Comparison of ENCODE assay signal across 11 mouse cellular contexts in genomic region chr2:163205737-163206490, GRCm38 (mm10). TPM values are rescaled to one million over a fixed set of nuclear protein-coding genes. Genes with fewer than 3 reads are reported as not detected.
DNase-seq lines count a peak whose midpoint lies in the region; ATAC-seq lines count a peak whose summit lies in the region.
"Had no signal": no experiment of that assay in that cellular context is flagged by ENCODE, and none has a peak within 500 bp of the region (broad histone marks: within the 10 kb centered on the region; RNA-seq: fewer than 3 reads in every experiment).

No protein-coding gene starts in this region.

- peak overlapping the region; percentile 72 for H3K4me2 ChIP-seq in hindbrain, embryonic 12.5 days (replicated peaks)
- peak overlapping the region; percentile 86 for H3K4me2 ChIP-seq in neural tube, embryonic 11.5 days (ENCODE audit: low read depth)
- H3K4me2 ChIP-seq in kidney, embryonic 15.5 days = no peak overlapping the region

- H3K4me1 ChIP-seq in hindbrain, embryonic 12.5 days = peaks cover 34% of the 10 kb centered on the region
- H3K4me1 ChIP-seq in neural tube, embryonic 11.5 days (ENCODE audit: control insufficient read depth, insufficient read depth, low read length) = peaks cover 21% of the 10 kb centered on the region
- H3K4me1 ChIP-seq in kidney, embryonic 15.5 days = peaks cover 34% of the 10 kb centered on the region

- H3K27ac ChIP-seq in hindbrain, embryonic 12.5 days = peak overlapping the region; percentile 52; the same call in 1 of the 2 replicates
- no peak overlapping the region for H3K27ac ChIP-seq in neural tube, embryonic 11.5 days (ENCODE audit: low read depth, low read length)
- H3K27ac ChIP-seq in kidney, embryonic 15.5 days = no peak overlapping the region

- DNase-seq in frontal cortex, postnatal 14 days (ENCODE audit: low spot score in 2 of 2) = peak; percentile 28 to 41
- DNase-seq in frontal cortex, postnatal 25 days (ENCODE audit: low spot score in 2 of 2) = no peak
- peak; percentile 87 for DNase-seq in embryo, embryonic 10.5 days (ENCODE audit: low spot score)
- peak; percentile 83 for DNase-seq in neural tube, embryonic 11.5 days (ENCODE audit: low spot score)
- no peak for DNase-seq in urinary bladder, postnatal 10 days (ENCODE audit: low spot score)
- DNase-seq: kidney, adult 11 months; lung, embryonic 14.5 days had no signal

- ATAC-seq in hindbrain, embryonic 12.5 days (ENCODE audit: low FRiP score) = peak; percentile 14; the same call in 1 of the 2 replicates
- peak; percentile 23; the same call in 1 of the 2 replicates for ATAC-seq in neural tube, embryonic 11.5 days (ENCODE audit: insufficient read depth, low FRiP score, low TSS enrichment)
- no peak for ATAC-seq in kidney, embryonic 15.5 days (replicated peaks; ENCODE audit: low FRiP score)
- ATAC-seq in CD4-positive, CD25-positive, alpha-beta regulatory T cell, adult 4 months = no peak

- H3K9me3 ChIP-seq in hindbrain, embryonic 12.5 days (replicated peaks) = peaks cover 13% of the 10 kb centered on the region
- no peaks in the 10 kb centered on the region for H3K9me3 ChIP-seq in neural tube, embryonic 11.5 days (ENCODE audit: control insufficient read depth, low read length)
- H3K9me3 ChIP-seq in kidney, embryonic 15.5 days (replicated peaks) = 0 out of 2 replicates have a peak, but pooled peaks cover 6% of the 10 kb centered on the region

- H3K36me3 ChIP-seq in hindbrain, embryonic 12.5 days = no peaks in the 10 kb centered on the region
- no peaks in the 10 kb centered on the region for H3K36me3 ChIP-seq in neural tube, embryonic 11.5 days (ENCODE audit: control insufficient read depth, insufficient read depth, low read length)
- no peaks in the 10 kb centered on the region for H3K36me3 ChIP-seq in kidney, embryonic 15.5 days

- WGBS in hindbrain, embryonic 12.5 days = 20% methylated on average over 17 of the region's 17 CpGs
- 27% methylated on average over 17 of the region's 17 CpGs for WGBS in neural tube, embryonic 11.5 days
- 43% methylated on average over 17 of the region's 17 CpGs for WGBS in kidney, embryonic 15.5 days

- peak overlapping the region; percentile 50 for H3K4me3 ChIP-seq in hindbrain, embryonic 12.5 days
- H3K4me3 ChIP-seq in neural tube, embryonic 11.5 days (ENCODE audit: low read depth, low read length) = no peak overlapping the region
- H3K4me3 ChIP-seq in kidney, embryonic 15.5 days (replicated peaks) = no peak overlapping the region
- H3K4me3 ChIP-seq: erythroblast, embryonic 14.5 days had no signal

- no peak overlapping the region for H3K9ac ChIP-seq in hindbrain, embryonic 12.5 days
- no peak overlapping the region for H3K9ac ChIP-seq in neural tube, embryonic 11.5 days (ENCODE audit: low read length)
- no peak overlapping the region for H3K9ac ChIP-seq in kidney, embryonic 15.5 days
- H3K9ac ChIP-seq: lung, embryonic 14.5 days had no signal

- H3K27me3 ChIP-seq in hindbrain, embryonic 12.5 days = peaks cover 39% of the 10 kb centered on the region
- peaks cover 26% of the 10 kb centered on the region for H3K27me3 ChIP-seq in neural tube, embryonic 11.5 days (ENCODE audit: control insufficient read depth, insufficient read depth, low read length)
- H3K27me3 ChIP-seq in kidney, embryonic 15.5 days = peaks cover 96% of the 10 kb centered on the region

RNA-seq across cellular contexts. Expression of gene Tox2, which starts 3.0 kb away (rescaled TPM):
- polyA plus RNA-seq in hindbrain, embryonic 12.5 days (2016; fragmentation: Nextera tagmentation; extraction: Ambion mirVana) = 24.6 and 25.1 TPM in 2 replicates
- polyA plus RNA-seq in neural tube, embryonic 11.5 days (2014; fragmentation: Nextera tagmentation; extraction: Ambion mirVana) = 18.0 and 20.3 TPM in 2 replicates
- 1.7 and 2.7 TPM in 2 replicates for polyA plus RNA-seq in kidney, embryonic 15.5 days (2015; fragmentation: Nextera tagmentation; extraction: Ambion mirVana)
- polyA plus RNA-seq in CD4-positive, CD25-positive, alpha-beta regulatory T cell, adult 4 months (2017; shearing (Covaris generic)) = 1 to 10 TPM; 6.4 to 6.5 TPM

Comparison
In these comparisons a context has a peak if more than half of its experiments do, and no peak if none do; other contexts are left out.
1. DNase-seq: peak in frontal cortex, postnatal 14 days (2 of 2), embryo, embryonic 10.5 days (single experiment) and neural tube, embryonic 11.5 days (single experiment); none in frontal cortex, postnatal 25 days (0 of 2) and urinary bladder, postnatal 10 days (single experiment).
2. ATAC-seq: peak in hindbrain, embryonic 12.5 days (single experiment) and neural tube, embryonic 11.5 days (single experiment); none in kidney, embryonic 15.5 days (single experiment) and CD4-positive, CD25-positive, alpha-beta regulatory T cell, adult 4 months (single experiment).